7 mouse cellular contexts compared by ENCODE assay signal in the genomic region with DNA sequence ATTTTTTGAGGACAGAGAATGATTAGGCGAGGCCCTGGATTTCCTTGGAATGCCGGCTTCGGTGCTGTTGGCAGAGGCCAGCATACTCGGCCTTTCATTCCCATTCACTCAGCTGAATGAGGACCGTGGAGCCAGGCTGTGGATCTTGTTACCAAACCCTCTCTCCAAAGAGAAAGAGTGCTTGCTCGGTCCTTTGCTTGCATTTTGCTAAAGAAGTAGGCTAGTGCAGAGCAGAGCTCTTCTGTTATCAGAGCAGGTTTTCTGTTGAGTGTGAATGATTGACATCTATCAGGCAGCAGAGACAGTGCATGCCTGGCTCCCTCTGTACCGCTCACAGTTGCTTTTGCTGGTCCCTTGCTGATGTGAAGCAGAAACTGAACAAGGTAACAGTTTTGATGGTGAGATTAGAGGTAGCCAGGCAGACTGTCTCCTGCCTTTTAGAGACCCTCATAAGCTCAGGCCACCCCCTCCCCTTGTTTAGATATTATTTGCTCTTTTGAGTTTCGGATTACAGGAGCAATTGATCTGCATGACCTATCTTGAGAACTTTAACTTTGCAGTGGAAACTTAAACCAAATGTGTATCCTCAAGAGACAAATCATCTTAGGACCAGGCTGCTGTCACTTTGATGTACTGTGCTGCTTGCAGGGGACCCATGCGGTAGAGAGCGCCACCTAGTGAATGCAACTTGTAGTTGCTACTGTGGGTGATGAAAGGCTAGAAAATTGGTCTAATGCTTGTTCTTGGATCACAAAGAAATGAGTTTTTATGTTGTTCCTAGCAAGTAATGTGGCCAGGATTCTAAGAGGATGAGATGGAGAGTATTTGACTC. TPM values are rescaled to one million over a fixed set of nuclear protein-coding genes. Genes with fewer than 3 reads are reported as not detected.
DNase-seq lines count a peak whose midpoint lies in the region; ATAC-seq lines count a peak whose summit lies in the region.

No protein-coding gene starts in this region.

- no peak overlapping the region for H3K27ac ChIP-seq in forebrain, embryonic 13.5 days
- no peak overlapping the region for H3K27ac ChIP-seq in liver, embryonic 11.5 days (ENCODE audit: low read depth, low read length)

- DNase-seq in A20 (ENCODE audit: low read depth, low spot score) = peak; percentile 48
- peak; percentile 72 for DNase-seq in CD4-positive, CD25-positive, alpha-beta regulatory T cell, adult 2 months (ENCODE audit: low read depth, low spot score)
- DNase-seq in c-Kit-negative CD71-positive TER-119-positive erythroid progenitor cells, embryonic 14.5 days (ENCODE audit: low read depth, low spot score) = peak; percentile 1
- DNase-seq in induced T-regulatory cell, adult 2 months (ENCODE audit: low read depth) = peak; percentile 64
- peak; percentile 46 for DNase-seq in liver, embryonic 11.5 days (ENCODE audit: low spot score)

- H3K4me1 ChIP-seq in forebrain, embryonic 13.5 days = peaks cover 27% of the 10 kb centered on the region
- no peaks in the 10 kb centered on the region for H3K4me1 ChIP-seq in liver, embryonic 11.5 days (replicated peaks; ENCODE audit: control insufficient read depth, insufficient read depth, low read length)

- peak; percentile 72; the same call in 1 of the 2 replicates for ATAC-seq in forebrain, embryonic 13.5 days
- ATAC-seq in liver, embryonic 11.5 days (replicated peaks; ENCODE audit: low FRiP score) = no peak
- peak; percentile 56; the same call in 1 of the 2 replicates for ATAC-seq in neutrophil, adult 5-6 weeks (ENCODE audit: extremely low read depth, insufficient number of reproducible peaks, low FRiP score, poor library complexity, severe bottlenecking)

- no peaks in the 10 kb centered on the region for H3K36me3 ChIP-seq in forebrain, embryonic 13.5 days (ENCODE audit: poor library complexity, severe bottlenecking)
- H3K36me3 ChIP-seq in liver, embryonic 11.5 days (ENCODE audit: control insufficient read depth, insufficient read depth, low read length) = no peaks in the 10 kb centered on the region

- H3K9me3 ChIP-seq in forebrain, embryonic 13.5 days (replicated peaks) = no peaks in the 10 kb centered on the region
- no peaks in the 10 kb centered on the region for H3K9me3 ChIP-seq in liver, embryonic 11.5 days (ENCODE audit: control insufficient read depth, low read length)

- no peaks in the 10 kb centered on the region for H3K27me3 ChIP-seq in forebrain, embryonic 13.5 days
- no peaks in the 10 kb centered on the region for H3K27me3 ChIP-seq in liver, embryonic 11.5 days (replicated peaks; ENCODE audit: control insufficient read depth, insufficient read depth, low read length)

- H3K4me3 ChIP-seq in forebrain, embryonic 13.5 days = no peak overlapping the region
- H3K4me3 ChIP-seq in liver, embryonic 11.5 days (ENCODE audit: low read depth, low read length) = no peak overlapping the region

- H3K4me2 ChIP-seq in forebrain, embryonic 13.5 days = no peak overlapping the region
- no peak overlapping the region for H3K4me2 ChIP-seq in liver, embryonic 11.5 days

- WGBS in forebrain, embryonic 13.5 days = 11% methylated on average over 10 of the region's 10 CpGs
- WGBS in liver, embryonic 11.5 days = 30% methylated on average over 10 of the region's 10 CpGs

- no peak overlapping the region for H3K9ac ChIP-seq in forebrain, embryonic 13.5 days
- H3K9ac ChIP-seq in liver, embryonic 11.5 days (ENCODE audit: low read depth, low read length) = no peak overlapping the region

RNA-seq across cellular contexts. Expression of a gene that starts 47.2 kb away (rescaled TPM):
- polyA plus RNA-seq in forebrain, embryonic 13.5 days (2015; fragmentation: Nextera tagmentation; extraction: Ambion mirVana) = 34.4 and 36.8 TPM in 2 replicates
- 29.5 and 30.1 TPM in 2 replicates for polyA plus RNA-seq in liver, embryonic 11.5 days (2014; fragmentation: Nextera tagmentation; extraction: Ambion mirVana)
- total RNA-seq in neutrophil, adult 5-6 weeks (2017) = 25.7 and 29.7 TPM in 2 replicates

Comparison
In these comparisons a context has a peak if more than half of its experiments do, and no peak if none do; other contexts are left out.
1. DNase-seq: peak in every context shown above with its lines; median percentile 72 in CD4-positive, CD25-positive, alpha-beta regulatory T cell, adult 2 months; 64 in induced T-regulatory cell, adult 2 months; 48 in A20; 46 in liver, embryonic 11.5 days; 1 in c-Kit-negative CD71-positive TER-119-positive erythroid progenitor cells, embryonic 14.5 days.